Mouse (Mus musculus): Measurements from ENCODE around the gene Vapb. TPM values are rescaled to one million over a fixed set of nuclear protein-coding genes. Genes with fewer than 3 reads are reported as not detected.

The Vapb gene
- 40.7 and 45.8 TPM in 2 replicates for polyA plus RNA-seq (2012; rRNA removed)

GRCm38 (mm10) chr2:173737222-173737989 is at the start of gene Vapb:
Gene Vapb (plus strand): TSS chr2:173737511.

GRCm38 (mm10) chr2:173719115-173719514 is 18.2 kb upstream of the Vapb start, which contains the start of gene 1700010B08Rik:
Gene 1700010B08Rik (plus strand): TSS chr2:173719415.

Other genes starting within 250 kb of the Vapb start
- not detected in 2 replicates for gene 1700021F07Rik, start 214.9 kb upstream of the Vapb start, polyA plus RNA-seq (2012; rRNA removed)
- gene Ankrd60, start 159.1 kb upstream of the Vapb start, polyA plus RNA-seq (2012; rRNA removed), result not detected in 2 replicates
- gene Rab22a, start 77.8 kb upstream of the Vapb start, polyA plus RNA-seq (2012; rRNA removed), result 15.0 and 19.5 TPM in 2 replicates
- not detected in 2 replicates for gene 1700010B08Rik, start 18.1 kb upstream of the Vapb start, polyA plus RNA-seq (2012; rRNA removed)

Measured in central nervous system, embryonic 18 days (tissue).